14 mouse cellular contexts compared by ENCODE assay signal in the genomic region with DNA sequence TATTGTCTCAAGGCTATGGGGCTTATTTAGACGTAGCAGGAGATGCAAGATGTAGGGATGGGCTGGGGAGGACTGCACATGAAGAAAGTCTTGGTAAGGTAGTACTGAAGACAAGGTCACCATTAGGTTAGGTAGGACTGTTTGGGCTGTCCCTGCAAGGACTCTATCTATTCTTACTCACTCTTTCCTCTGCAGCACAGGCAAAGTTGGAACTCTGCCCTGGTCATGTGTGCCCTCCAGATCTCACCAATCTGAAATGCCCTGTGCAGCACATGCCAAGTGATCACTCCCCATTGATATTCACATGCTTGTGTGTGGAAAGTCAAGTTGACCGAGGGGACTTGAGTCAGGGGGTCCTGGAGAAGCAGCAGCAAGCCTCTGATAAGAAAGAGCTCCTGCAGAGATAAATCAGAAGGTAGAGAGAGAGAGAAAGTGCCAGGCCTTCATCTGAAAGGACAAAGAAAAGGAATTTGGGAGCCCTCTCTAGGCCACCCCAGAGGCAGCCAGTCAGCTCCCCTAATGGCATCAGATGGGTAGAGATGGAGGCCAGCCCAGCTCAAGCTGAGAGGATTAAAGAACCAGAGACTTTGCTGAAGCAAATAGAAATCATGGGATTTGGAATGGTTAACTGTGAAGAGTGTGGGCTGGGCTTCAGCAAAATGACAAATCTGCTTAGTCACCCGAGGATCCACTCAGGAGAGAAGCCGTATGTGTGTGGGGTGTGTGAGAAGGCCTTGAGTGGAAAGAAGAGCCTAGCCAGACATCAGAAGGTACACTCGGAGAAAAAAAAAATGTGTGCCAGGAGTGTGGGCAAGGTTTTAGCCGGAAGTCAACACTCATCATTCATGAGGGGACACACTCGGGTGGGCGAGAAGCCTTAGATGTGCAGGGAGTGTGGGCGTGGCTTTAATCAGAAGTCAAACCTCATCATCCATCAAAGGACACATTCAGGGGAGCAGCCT.
A peak's percentile ranks its signal among the peaks of the same experiment; 100 is the strongest.
DNase-seq lines count a peak whose midpoint lies in the region; ATAC-seq lines count a peak whose summit lies in the region.
"Had no signal": no experiment of that assay in that cellular context is flagged by ENCODE, and none has a peak within 500 bp of the region (broad histone marks: within the 10 kb centered on the region; RNA-seq: fewer than 3 reads in every experiment).

No protein-coding gene starts in this region.

- no peaks in the 10 kb centered on the region for H3K27me3 ChIP-seq in midbrain, embryonic 11.5 days (ENCODE audit: control insufficient read depth, insufficient read depth, low read length)
- H3K27me3 ChIP-seq: forebrain, embryonic 13.5 days had no signal

- H3K4me2 ChIP-seq in midbrain, embryonic 11.5 days = no peak overlapping the region
- H3K4me2 ChIP-seq: forebrain, embryonic 13.5 days; hindbrain, embryonic 14.5 days; liver, embryonic 11.5 days had no signal

- no peak overlapping the region for H3K4me3 ChIP-seq in midbrain, embryonic 11.5 days (ENCODE audit: low read depth, low read length)
- H3K4me3 ChIP-seq: forebrain, embryonic 13.5 days; heart, embryonic 10.5 days had no signal

- peak; percentile 68 for DNase-seq in left cerebral cortex, adult 11 months (ENCODE audit: low spot score)
- no peak for DNase-seq in left cerebral cortex, postnatal 10 days (ENCODE audit: extremely low spot score in 1 of 2, low spot score in 2 of 2)
- peak; percentile 50 to 67 for DNase-seq in adrenal gland, postnatal 36 days
- peak; percentile 75 for DNase-seq in layer of hippocampus, adult 9-11 months
- peak; percentile 69 for DNase-seq in right cerebral cortex, postnatal 25 days
- no peak for DNase-seq in gastrocnemius, postnatal 10 days
- no peak for DNase-seq in midbrain, embryonic 11.5 days (ENCODE audit: low spot score, missing footprints)
- DNase-seq: kidney, postnatal 14 days; lung, postnatal 14 days had no signal

- WGBS in midbrain, embryonic 11.5 days = 82% methylated on average over 9 of the region's 9 CpGs

- no peaks in the 10 kb centered on the region for H3K9me3 ChIP-seq in midbrain, embryonic 11.5 days (ENCODE audit: control insufficient read depth, low read length)
- H3K9me3 ChIP-seq: forebrain, embryonic 13.5 days; heart, embryonic 10.5 days had no signal

- intact Hi-C loops in left cerebral cortex, postnatal 10 days (cut with DNase I) = no loop called here

- H3K4me1 ChIP-seq in midbrain, embryonic 11.5 days (ENCODE audit: control insufficient read depth, insufficient read depth, low read length) = no peaks in the 10 kb centered on the region
- H3K4me1 ChIP-seq: forebrain, embryonic 13.5 days; heart, embryonic 10.5 days had no signal

- no peak overlapping the region for H3K9ac ChIP-seq in midbrain, embryonic 11.5 days (ENCODE audit: low read length)
- H3K9ac ChIP-seq: forebrain, embryonic 13.5 days; hindbrain, embryonic 14.5 days had no signal

- no peak for ATAC-seq in erythroblast, adult 5-6 weeks (replicated peaks; ENCODE audit: low FRiP score, poor library complexity, severe bottlenecking)
- no peak for ATAC-seq in midbrain, embryonic 11.5 days (ENCODE audit: low FRiP score)
- ATAC-seq: forebrain, embryonic 13.5 days had no signal

- no peak overlapping the region for H3K27ac ChIP-seq in midbrain, embryonic 11.5 days (ENCODE audit: low read depth, low read length)
- H3K27ac ChIP-seq: forebrain, embryonic 13.5 days; heart, embryonic 10.5 days; hindbrain, embryonic 14.5 days had no signal

- H3K36me3 ChIP-seq in midbrain, embryonic 11.5 days (ENCODE audit: control insufficient read depth, insufficient read depth, low read length) = no peaks in the 10 kb centered on the region
- H3K36me3 ChIP-seq: heart, embryonic 10.5 days had no signal

Comparison
In these comparisons a context has a peak if more than half of its experiments do, and no peak if none do; other contexts are left out.
1. DNase-seq: peak in left cerebral cortex, adult 11 months (single experiment), adrenal gland, postnatal 36 days (2 of 2), layer of hippocampus, adult 9-11 months (single experiment) and right cerebral cortex, postnatal 25 days (single experiment); none in left cerebral cortex, postnatal 10 days (0 of 2), gastrocnemius, postnatal 10 days (single experiment) and midbrain, embryonic 11.5 days (single experiment).